ENCODE assay signal across 8 mouse cellular contexts in the genomic region with DNA sequence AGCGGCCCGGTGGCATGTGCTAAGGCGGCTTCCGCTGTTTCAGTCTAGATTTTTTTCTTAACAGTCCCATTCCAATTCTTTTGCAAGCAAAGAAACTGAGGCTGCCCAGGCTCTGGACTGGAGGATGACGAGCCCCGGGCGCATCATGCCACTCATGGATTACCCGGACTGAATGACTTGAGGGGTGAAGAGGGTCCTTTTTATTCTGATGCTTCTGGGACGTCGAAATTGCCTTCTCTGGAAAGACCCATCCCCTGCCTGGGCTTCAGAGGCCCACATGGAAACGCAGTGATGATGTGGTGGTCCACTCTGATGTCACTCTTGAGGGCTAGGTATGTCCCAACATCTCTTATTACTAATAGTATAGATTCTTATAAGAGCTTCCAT. TPM values are rescaled to one million over a fixed set of nuclear protein-coding genes. Genes with fewer than 3 reads are reported as not detected.
DNase-seq lines count a peak whose midpoint lies in the region; ATAC-seq and TF ChIP-seq lines count a peak whose summit lies in the region.

No protein-coding gene starts in this region.

- H3K9ac ChIP-seq in liver, embryonic 11.5 days (ENCODE audit: low read depth, low read length) = peak overlapping the region; percentile 89

- TF ChIP-seq CTCF in cerebellum, adult 2 months (IDR thresholded peaks at IDR 0.05; ENCODE audit: borderline replicate concordance, insufficient read depth, low read depth, low read length) = no peak
- TF ChIP-seq CTCF in spleen, adult 2 months (IDR thresholded peaks at IDR 0.05; ENCODE audit: extremely low read depth, insufficient read depth, insufficient read length, insufficient replicate concordance) = no peak

- no peaks in the 10 kb centered on the region for H3K27me3 ChIP-seq in cerebellum, adult 2 months (ENCODE audit: control insufficient read depth, insufficient read depth, low read length)
- H3K27me3 ChIP-seq in spleen, adult 2 months (ENCODE audit: control insufficient read depth, insufficient read depth, low read length) = peaks cover 3% of the 10 kb centered on the region; the same call in 1 of the 2 replicates
- H3K27me3 ChIP-seq in liver, embryonic 11.5 days (replicated peaks; ENCODE audit: control insufficient read depth, insufficient read depth, low read length) = no peaks in the 10 kb centered on the region

- 0 out of 2 replicates have a peak, but pooled peaks have one; percentile 7 for ATAC-seq in liver, embryonic 11.5 days (replicated peaks; ENCODE audit: low FRiP score)

- peak overlapping the region; percentile 82 for H3K4me2 ChIP-seq in liver, embryonic 11.5 days

- TF ChIP-seq POLR2A in cerebellum, adult 2 months (IDR thresholded peaks at IDR 0.05; ENCODE audit: borderline replicate concordance, insufficient read depth, low read length) = no peak
- TF ChIP-seq POLR2A in spleen, adult 2 months (IDR thresholded peaks at IDR 0.05; ENCODE audit: low read depth, low read length) = no peak

- peak overlapping the region; percentile 4; the same call in 1 of the 2 replicates for H3K27ac ChIP-seq in cerebellum, adult 2 months (ENCODE audit: insufficient read depth, low read length)
- H3K27ac ChIP-seq in spleen, adult 2 months (ENCODE audit: insufficient read depth, low read length) = no peak overlapping the region
- H3K27ac ChIP-seq in liver, embryonic 11.5 days (ENCODE audit: low read depth, low read length) = no peak overlapping the region

- DNase-seq in cerebellum, adult 2 months = no peak
- no peak for DNase-seq in cerebellum, postnatal 14 days
- no peak for DNase-seq in spleen, adult 2 months (ENCODE audit: low read depth in 1 of 2, low spot score in 2 of 2)
- no peak for DNase-seq in spleen, postnatal 14 days (ENCODE audit: low spot score in 2 of 2)
- DNase-seq in liver, embryonic 11.5 days (ENCODE audit: low spot score) = no peak
- peak; percentile 42 for DNase-seq in testis, postnatal 10 days (ENCODE audit: low spot score)
- DNase-seq in cerebellum, postnatal 4 days (ENCODE audit: low spot score in 2 of 2) = no peak
- no peak for DNase-seq in spleen, postnatal 10 days (ENCODE audit: low spot score in 2 of 2)

- 2% methylated on average over 11 of the region's 11 CpGs for WGBS in cerebellum, adult 2 months
- 5% methylated on average over 11 of the region's 11 CpGs for WGBS in spleen, adult 2 months
- 7% methylated on average over 11 of the region's 11 CpGs for WGBS in liver, embryonic 11.5 days

- peaks cover 2% of the 10 kb centered on the region; the same call in 1 of the 2 replicates for H3K36me3 ChIP-seq in spleen, adult 2 months (ENCODE audit: control insufficient read depth, insufficient read depth, low read length)
- peaks cover 7% of the 10 kb centered on the region; the same call in 1 of the 2 replicates for H3K36me3 ChIP-seq in liver, embryonic 11.5 days (ENCODE audit: control insufficient read depth, insufficient read depth, low read length)

- H3K9me3 ChIP-seq in liver, embryonic 11.5 days (ENCODE audit: control insufficient read depth, low read length) = no peaks in the 10 kb centered on the region

- H3K4me3 ChIP-seq in cerebellum, adult 2 months (replicated peaks; ENCODE audit: insufficient read depth, low read depth, low read length) = peak overlapping the region; percentile 86
- H3K4me3 ChIP-seq in spleen, adult 2 months (ENCODE audit: extremely low read depth, insufficient read depth, insufficient read length) = peak overlapping the region; percentile 75
- H3K4me3 ChIP-seq in liver, embryonic 11.5 days (ENCODE audit: low read depth, low read length) = peak overlapping the region; percentile 76

- H3K4me1 ChIP-seq in cerebellum, adult 2 months (ENCODE audit: control insufficient read depth, insufficient read depth, low read length) = no peaks in the 10 kb centered on the region; the same call in 1 of the 2 replicates
- H3K4me1 ChIP-seq in spleen, adult 2 months (ENCODE audit: control insufficient read depth, insufficient read depth, insufficient read length) = no peaks in the 10 kb centered on the region
- peaks cover 7% of the 10 kb centered on the region; the same call in 1 of the 2 replicates for H3K4me1 ChIP-seq in liver, embryonic 11.5 days (replicated peaks; ENCODE audit: control insufficient read depth, insufficient read depth, low read length)

RNA-seq across cellular contexts. Expression of a gene that starts 0.3 kb away (rescaled TPM):
- 27.4 and 29.2 TPM in 2 replicates for polyA plus RNA-seq in cerebellum, adult 2 months (2012; rRNA removed)
- polyA plus RNA-seq in spleen, adult 2 months (2012; rRNA removed) = 3.9 and 4.0 TPM in 2 replicates
- polyA plus RNA-seq in liver, embryonic 11.5 days (2014; fragmentation: Nextera tagmentation; extraction: Ambion mirVana) = 17.0 and 20.4 TPM in 2 replicates

RNA-seq across cellular contexts. Expression of a gene that starts 0.4 kb away (rescaled TPM):
- 39.2 and 46.6 TPM in 2 replicates for polyA plus RNA-seq in cerebellum, adult 2 months (2012; rRNA removed)
- polyA plus RNA-seq in spleen, adult 2 months (2012; rRNA removed) = 2.5 and 2.8 TPM in 2 replicates
- 30.6 and 32.7 TPM in 2 replicates for polyA plus RNA-seq in liver, embryonic 11.5 days (2014; fragmentation: Nextera tagmentation; extraction: Ambion mirVana)

RNA-seq across cellular contexts. Expression of a gene that starts 37.5 kb away (rescaled TPM):
- not detected in 2 replicates for polyA plus RNA-seq in cerebellum, adult 2 months (2012; rRNA removed)
- not detected in 2 replicates for polyA plus RNA-seq in spleen, adult 2 months (2012; rRNA removed)
- polyA plus RNA-seq in liver, embryonic 11.5 days (2014; fragmentation: Nextera tagmentation; extraction: Ambion mirVana) = not detected in 2 replicates
